Mouse (Mus musculus) left cerebral cortex, postnatal 25 days (tissue): ENCODE data around the gene Mtg2. TPM values are rescaled to one million over a fixed set of nuclear protein-coding genes. Genes with fewer than 3 reads are reported as not detected.

Source experiments
- DNase-seq, 2 experiments: peaks; one replicate each; pipeline ENCODE4 v3.0.0; 2022; ENCODE audit warnings: low spot score in 2 of 2, mixed read lengths in 1 of 2
- intact Hi-C: fragments of 180-260 bp; cut with DNase I; formaldehyde crosslinking; loops from one replicate; pipeline ENCODE4 v1.15.1; 2025
- total RNA-seq, 2 experiments: library from RNA; stranded (reverse); gene quantifications; 2 replicates each; pipeline ENCODE4 v1.2.3; 2021

Gene Mtg2
- total RNA-seq, 2 experiments from 2014 or later: 14.9 to 19.2 TPM

GRCm38 (mm10) chr2:180120292-180120761 lies 49.9 kb downstream of the Mtg2 start:
- intact Hi-C loops: no loop called here
- DNase-seq: no peak

- DNase-seq: no peak
- intact Hi-C loops: no loop called here
Observed at GRCm38 (mm10) chr2:180124192-180124591, 53.8 kb downstream of the Mtg2 start.

GRCm38 (mm10) chr2:180126195-180126594 lies 55.8 kb downstream of the Mtg2 start:
- intact Hi-C loops: no loop called here
- peak in 1 of 2 experiments; percentile 33 for DNase-seq

DNA sequence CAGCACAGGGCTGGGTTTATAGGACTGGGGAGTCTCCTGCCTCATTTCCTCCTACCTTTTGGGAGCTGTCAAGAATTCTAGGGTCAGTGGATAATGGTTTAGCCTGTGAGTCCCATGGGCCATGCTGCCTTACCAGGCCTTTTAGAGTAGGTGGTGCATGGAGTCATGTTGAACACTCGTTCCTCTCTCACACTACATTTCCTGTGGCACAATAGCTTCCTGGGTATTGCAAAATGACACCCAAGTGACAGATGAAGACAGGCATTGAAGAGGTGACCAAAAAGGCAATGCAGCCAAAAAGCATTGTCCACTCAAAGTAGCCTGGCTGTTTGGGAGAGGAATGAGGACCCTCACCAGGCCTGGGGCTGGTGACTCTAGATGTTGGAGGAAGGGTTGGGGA lies 57.3 kb downstream of the Mtg2 start:
- intact Hi-C loops: no loop called here

GRCm38 (mm10) chr2:180133231-180133630 lies 62.8 kb downstream of the Mtg2 start:
- intact Hi-C loops: no loop called here
- DNase-seq: no peak

More for the DNA sequence above, 57.3 kb downstream of the Mtg2 start:
- no peak for DNase-seq

GRCm38 (mm10) chr2:180133911-180134310 lies 63.5 kb downstream of the Mtg2 start:
- intact Hi-C loops: no loop called here
- no peak for DNase-seq

GRCm38 (mm10) chr2:180135414-180135813 lies 65.0 kb downstream of the Mtg2 start:
- intact Hi-C loops: no loop called here
- no peak for DNase-seq

Other genes with a start within 250 kb of the Mtg2 start
- 10 to 100 TPM; 17.7 to 18.9 TPM for gene Taf4, start 93.9 kb upstream of the Mtg2 start, total RNA-seq
- 100 to 1,000 TPM; 116 to 118 TPM for gene Lsm14b, start 45.6 kb upstream of the Mtg2 start, total RNA-seq
- gene Psma7, start 28.2 kb upstream of the Mtg2 start, total RNA-seq: 100 to 1,000 TPM; 164 to 168 TPM
- gene Ss18l1, start 28.1 kb upstream of the Mtg2 start, total RNA-seq: 10 to 100 TPM; 34.8 to 36.0 TPM
- 10 to 100 TPM; 74.4 to 96.9 TPM for gene Hrh3, start 33.9 kb downstream of the Mtg2 start, total RNA-seq
- 10 to 100 TPM; 43.9 to 47.8 TPM for gene Osbpl2, start 48.7 kb downstream of the Mtg2 start, total RNA-seq
- 100 to 1,000 TPM in 1 of 2 experiments, 10 to 100 TPM in 1; 91.6 to 103 TPM for gene Adrm1, start 100.9 kb downstream of the Mtg2 start, total RNA-seq
- 1 to 10 TPM; 6.0 to 6.7 TPM for gene Lama5, start 155.3 kb downstream of the Mtg2 start, total RNA-seq
- 100 to 1,000 TPM; 648 to 660 TPM for gene Rps21, start 186.8 kb downstream of the Mtg2 start, total RNA-seq
- gene Cables2, start 202.9 kb downstream of the Mtg2 start, total RNA-seq: 10 to 100 TPM; 23.9 to 30.4 TPM
- not detected for gene Rbbp8nl, start 219.3 kb downstream of the Mtg2 start, total RNA-seq